Mouse (Mus musculus) liver, adult (tissue): ENCODE results near the gene Rrp36.

Experiments
- GATA4 ChIP-seq: IDR thresholded peaks from 2 replicates; pipeline ENCODE4 v1.6.1; 2014; ENCODE audit warnings: mild to moderate bottlenecking, low read length; ENCODE audit not compliant: insufficient replicate concordance

Gene Rrp36

GRCm38 (mm10) chr17:46618394-46618768, 55.8 kb downstream of the Rrp36 start:
- TF ChIP-seq GATA4, result no peak

GRCm38 (mm10) chr17:46617799-46618198, 56.4 kb downstream of the Rrp36 start:
- TF ChIP-seq GATA4, result no peak
